Mouse (Mus musculus) frontal cortex, postnatal 25 days (tissue): ENCODE measurements at regions not wholly inside any gene's neighbourhood (a gene's known extent, or its start where the extent isn't known, plus 50 kb on each side); places are given as distances from the start of the nearest gene placed in this dataset.
"Not testable (repeated sequence)": the region's sequence is repeated elsewhere in the genome, so short reads cannot be mapped to it uniquely, and the experiment has no call there.

Source experiments
- DNase-seq, 2 experiments: peaks; one replicate each; pipeline ENCODE4 v3.0.0; 2022; ENCODE audit warnings: low spot score in 2 of 2

DNA sequence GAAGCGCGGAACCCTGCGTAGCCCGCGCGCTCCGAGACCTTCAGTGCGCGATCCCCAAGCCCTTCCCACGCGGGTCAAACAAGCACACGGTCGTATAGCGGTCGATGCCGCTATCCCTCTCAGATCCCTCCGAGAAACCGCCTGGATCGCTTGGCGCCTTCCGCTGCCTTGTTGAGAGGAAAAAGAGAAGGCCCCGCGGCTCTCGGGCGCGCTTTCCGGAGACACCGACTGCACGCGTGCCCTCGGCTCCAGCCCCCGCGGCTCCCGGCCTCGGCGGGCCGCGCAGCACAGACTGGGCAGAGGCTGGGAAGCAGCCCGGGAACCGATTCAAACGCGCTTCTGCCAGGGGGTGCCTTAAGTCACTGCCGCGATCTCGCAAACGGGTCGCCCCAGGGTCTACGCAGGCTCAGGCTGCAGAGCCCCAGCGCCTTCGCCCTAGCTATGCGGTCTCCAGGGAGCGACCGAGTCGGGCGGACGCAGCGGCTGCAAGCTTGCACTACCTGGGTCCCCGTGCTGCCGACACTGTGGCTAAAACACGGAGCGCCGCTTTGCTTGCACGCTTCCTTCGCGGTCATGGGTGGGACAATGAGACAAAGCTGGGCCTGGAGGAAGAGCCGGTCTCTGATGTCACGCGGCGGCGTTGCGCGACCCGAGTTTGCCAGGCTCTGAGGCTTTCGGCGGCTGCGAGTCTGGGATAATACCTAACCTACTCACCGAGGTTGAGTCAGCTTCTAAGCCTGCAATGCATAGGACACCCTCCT lies 87.3 kb downstream of the Crisp4 start:
- DNase-seq, result peak; percentile 18 to 19

DNA sequence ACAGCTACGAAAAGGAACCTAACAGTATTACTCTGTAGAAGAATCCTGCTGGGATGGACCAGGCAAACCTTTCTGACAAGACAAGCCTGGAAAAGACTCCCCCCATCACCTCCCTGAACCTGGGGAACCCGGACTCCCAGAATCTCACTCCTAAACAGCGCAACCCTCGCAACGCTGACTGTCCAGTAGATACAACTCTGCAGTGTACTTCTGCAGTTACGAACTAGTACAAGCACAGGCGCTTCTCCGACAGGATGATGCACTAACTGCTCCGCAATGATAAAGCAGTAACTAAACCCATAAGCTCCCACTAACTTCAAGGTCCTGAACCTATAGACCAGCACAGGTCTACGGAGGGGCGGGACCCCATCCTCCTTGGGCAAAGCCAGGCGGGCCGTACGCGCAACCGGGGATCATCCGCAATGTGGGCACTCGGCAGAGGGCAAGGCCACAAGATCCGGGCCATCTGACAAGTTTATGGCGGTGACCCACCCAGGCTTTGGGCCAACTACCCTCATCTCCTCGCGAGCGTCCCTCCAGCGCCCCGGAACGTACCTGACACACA lies 88.0 kb downstream of the Crisp4 start:
- no peak for DNase-seq

DNA sequence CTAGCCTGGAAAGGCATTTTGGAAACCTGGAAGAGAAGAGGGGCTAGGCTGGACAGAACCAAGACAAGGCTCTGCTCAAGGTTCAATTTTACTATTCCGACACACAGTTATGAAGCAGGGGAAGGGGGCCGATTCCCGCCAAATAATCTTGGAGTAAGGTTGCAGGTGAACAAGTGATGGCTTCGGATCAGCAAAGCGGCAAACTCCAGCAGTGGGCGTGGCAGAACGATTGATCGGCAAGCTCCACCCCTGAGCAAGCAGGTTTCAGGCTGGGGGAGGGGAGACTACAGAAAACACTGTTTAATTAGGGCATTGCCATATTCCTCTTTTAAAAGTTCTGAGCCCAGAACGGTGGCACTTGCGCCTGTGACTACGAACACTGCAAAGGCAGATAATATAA lies 88.7 kb downstream of the Crisp4 start:
- not testable (repeated sequence) for DNase-seq

DNA sequence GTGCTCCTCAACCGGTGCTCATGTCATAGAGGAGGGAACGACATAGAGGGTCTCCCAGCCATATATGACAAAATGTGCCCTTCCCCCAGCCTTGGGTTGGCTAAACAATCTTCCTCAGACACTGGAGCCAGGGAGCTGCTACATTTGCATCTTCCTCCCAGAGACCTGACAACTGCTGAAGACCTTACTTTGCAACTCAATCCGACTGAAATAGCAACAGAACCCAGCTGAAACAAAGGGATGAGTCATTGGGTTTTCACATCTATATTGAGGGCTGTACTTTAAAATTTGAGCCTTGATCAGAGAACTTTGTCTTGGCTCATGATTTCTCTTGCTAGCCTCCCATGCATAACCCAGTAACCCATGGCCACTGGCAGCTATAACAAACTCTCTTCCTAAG lies 115.5 kb downstream of the Crisp4 start:
- no peak for DNase-seq

DNA sequence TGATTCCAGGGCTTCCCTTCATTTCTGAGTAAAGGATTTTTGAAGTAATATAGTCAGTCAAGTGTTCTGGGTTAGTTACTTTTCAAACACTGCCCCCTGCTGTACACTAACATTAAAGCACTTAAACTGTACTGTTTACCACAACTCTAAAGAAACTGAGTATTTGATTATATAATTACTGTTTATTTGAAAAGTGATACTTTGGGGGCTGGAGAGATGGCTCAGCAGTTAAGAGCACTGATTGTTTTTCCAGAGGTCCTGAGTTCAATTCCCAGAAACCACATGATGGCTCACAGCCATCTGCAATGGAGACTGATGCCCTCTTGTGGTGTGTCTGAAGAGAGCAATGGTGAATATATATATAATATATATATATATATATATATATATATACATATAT lies 132.8 kb downstream of the Crisp4 start:
- not testable (repeated sequence) for DNase-seq

DNA sequence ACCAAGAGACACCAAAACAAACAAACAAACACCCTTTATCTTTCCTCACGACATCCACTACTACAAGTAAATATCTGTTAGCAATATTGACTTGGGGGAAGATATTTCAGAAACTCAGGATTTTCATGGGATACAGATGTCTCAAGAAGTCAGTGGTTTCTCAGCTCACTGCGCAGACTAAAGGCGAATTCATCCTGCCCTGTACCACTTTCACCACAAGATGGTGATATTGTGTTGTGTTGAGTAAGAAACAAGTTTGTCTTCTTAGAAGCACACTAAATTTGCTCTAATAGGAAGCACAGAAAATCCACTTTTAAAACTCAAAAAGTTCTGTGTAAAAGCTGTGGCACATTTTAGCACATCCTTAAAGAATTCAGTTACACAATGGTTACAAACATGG lies 165.1 kb downstream of the Crisp4 start:
- peak in 1 of 2 experiments; percentile 16 for DNase-seq

DNA sequence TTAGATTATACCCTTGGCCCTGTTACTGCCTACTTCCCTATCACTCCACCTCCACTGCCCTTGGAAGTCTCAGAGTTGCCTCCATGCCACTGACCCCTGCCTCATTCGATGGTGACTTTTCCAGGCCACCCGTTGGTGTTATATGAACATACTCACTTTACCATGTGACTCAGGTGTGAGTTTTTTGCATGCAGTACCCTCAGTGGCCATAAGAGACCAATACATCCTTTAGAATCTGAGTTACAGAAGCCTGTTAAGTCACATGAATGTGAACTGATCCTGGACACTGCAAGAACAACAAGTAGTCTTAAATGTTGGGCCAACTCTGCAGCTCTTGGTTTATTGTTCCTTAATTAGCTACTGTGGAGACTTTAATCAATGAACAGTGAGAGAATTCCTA lies 167.6 kb downstream of the Crisp4 start:
- DNase-seq, result no peak

DNA sequence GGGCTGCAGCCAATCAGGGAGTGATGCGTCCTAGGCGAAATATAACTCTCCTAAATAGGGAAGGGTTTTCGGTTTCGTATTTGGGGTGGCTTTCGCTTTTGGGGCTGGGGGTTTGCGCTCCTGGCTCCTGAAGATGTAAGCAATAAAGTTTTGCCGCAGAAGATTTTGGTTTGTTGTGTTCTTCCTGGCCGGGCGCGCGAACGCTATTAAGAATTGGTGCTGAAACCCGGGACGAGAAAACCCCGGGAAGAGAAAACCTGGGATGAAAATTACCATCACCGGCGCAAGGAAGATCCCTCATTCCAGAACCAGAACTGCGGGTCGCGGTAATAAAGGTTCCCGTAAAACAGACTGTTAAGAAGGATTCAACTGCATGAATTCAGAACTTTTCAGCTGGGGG lies 188.8 kb downstream of the Crisp4 start:
- not testable (repeated sequence) for DNase-seq

DNA sequence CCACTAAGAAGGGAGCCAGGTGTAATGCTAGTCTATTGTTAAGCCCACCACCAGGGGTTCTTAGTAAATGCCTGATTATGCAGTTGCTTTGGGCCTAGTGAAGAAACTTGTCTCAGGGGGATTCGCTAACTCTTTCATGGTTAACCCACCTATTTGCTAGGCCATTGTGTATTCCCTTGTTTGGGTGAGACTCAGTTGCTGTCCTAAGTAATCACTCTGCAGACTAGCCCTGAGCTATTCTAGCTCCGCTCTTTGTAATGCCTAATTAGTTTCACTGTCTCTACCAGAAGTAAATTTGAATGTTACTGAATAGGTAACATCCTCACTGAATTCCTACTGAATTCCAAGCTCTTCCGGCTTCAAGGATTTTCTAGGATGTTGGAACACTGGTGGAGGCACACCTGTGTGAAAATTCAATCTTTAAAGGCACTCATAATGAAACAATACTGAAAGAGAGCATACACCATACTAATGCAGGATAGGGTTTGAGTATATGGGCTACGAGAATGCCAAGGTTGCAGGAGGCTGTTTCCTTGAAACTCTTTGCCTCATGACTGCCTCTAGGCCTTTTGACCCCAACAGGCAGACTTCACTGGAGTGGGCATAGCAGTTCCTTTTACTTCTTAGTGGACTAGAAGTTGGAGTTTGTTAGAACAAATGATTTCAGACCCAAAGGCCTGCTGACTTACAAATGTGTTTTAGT lies 213.4 kb downstream of the Crisp4 start:
- DNase-seq, result not testable (repeated sequence)
